Mouse (Mus musculus) kidney, embryonic 15.5 days (tissue): ENCODE measurements around the gene Nxnl1. TPM values are rescaled to one million over a fixed set of nuclear protein-coding genes. Genes with fewer than 3 reads are reported as not detected.

Experiments used
- ATAC-seq: fragments of 200-750 bp; cut with Nextera tagmentation; replicated peaks from 2 replicates; pipeline ENCODE4 v1.8.0; 2017; ENCODE audit warnings: moderate TSS enrichment; ENCODE audit not compliant: low FRiP score
- H3K27ac ChIP-seq: fragments of 300-500 bp; sonication (generic); 2 replicates; pipeline ENCODE4 v1.5.1; 2015; ENCODE audit warnings: mild to moderate bottlenecking, inconsistent platforms
- H3K27me3 ChIP-seq: fragments of 300-500 bp; sonication (generic); 2 replicates; pipeline ENCODE4 v1.6.1; 2015; ENCODE audit warnings: inconsistent platforms
- H3K36me3 ChIP-seq: fragments of 300-500 bp; sonication (generic); 2 replicates; pipeline ENCODE4 v1.6.1; 2015; ENCODE audit warnings: inconsistent platforms
- H3K4me1 ChIP-seq: fragments of 300-500 bp; sonication (generic); 2 replicates; pipeline ENCODE4 v1.6.1; 2015; ENCODE audit warnings: inconsistent platforms
- H3K4me2 ChIP-seq: fragments of 300-500 bp; sonication (generic); 2 replicates; pipeline ENCODE4 v1.6.1; 2015; ENCODE audit warnings: moderate library complexity, mild to moderate bottlenecking, inconsistent platforms
- H3K4me3 ChIP-seq: fragments of 300-500 bp; sonication (generic); replicated peaks from 2 replicates; pipeline ENCODE4 v1.5.1; 2015; ENCODE audit warnings: mild to moderate bottlenecking, inconsistent platforms
- H3K9ac ChIP-seq: fragments of 300-500 bp; sonication (generic); 2 replicates; pipeline ENCODE4 v1.6.1; 2015; ENCODE audit warnings: mild to moderate bottlenecking, inconsistent platforms
- H3K9me3 ChIP-seq: fragments of 300-500 bp; sonication (generic); replicated peaks from 2 replicates; pipeline ENCODE4 v1.6.1; 2016; ENCODE audit warnings: inconsistent platforms
- WGBS: fragments of 180-500 bp; shearing (Covaris S2); methylation state at CpG from one replicate; pipeline ENCODE4 v1.1.7; 2015; ENCODE audit warnings: mixed read lengths; 5-methylcytosine and 5-hydroxymethylcytosine counted together
- polyA plus RNA-seq: library from polyadenylated mRNA; unstranded; fragments of >200 nt; fragmentation: Nextera tagmentation; extraction: Ambion mirVana; gene quantifications from 2 replicates; pipeline ENCODE4 v1.2.1, GENCODE M21; 2015

Nxnl1 gene
- polyA plus RNA-seq, 1 experiment from 2014 or later: 0.18 TPM

- peaks cover 12% of the 10 kb centered on the region; the same call in 1 of the 2 replicates for H3K36me3 ChIP-seq
- peak overlapping the region; percentile 38; the same call in 1 of the 2 replicates for H3K4me2 ChIP-seq
- no peaks in the 10 kb centered on the region for H3K9me3 ChIP-seq
- H3K27ac ChIP-seq: 0 out of 2 replicates have a peak overlapping the region, but pooled peaks have one; percentile 3
- H3K4me3 ChIP-seq: no peak overlapping the region
- ATAC-seq: no peak
- H3K27me3 ChIP-seq: peaks cover 8% of the 10 kb centered on the region
- H3K9ac ChIP-seq: no peak overlapping the region
- peaks cover 35% of the 10 kb centered on the region for H3K4me1 ChIP-seq
- WGBS: 63% methylated on average over 6 of the region's 6 CpGs
Measured at GRCm38 (mm10) chr8:71596384-71596783, 30.0 kb upstream of the Nxnl1 start.

- peak overlapping the region; percentile 38 for H3K4me2 ChIP-seq
Measured at GRCm38 (mm10) chr8:71595862-71596261, 29.5 kb upstream of the Nxnl1 start.

GRCm38 (mm10) chr8:71594324-71594722 is 27.9 kb upstream of the Nxnl1 start:
- no peak overlapping the region for H3K4me2 ChIP-seq
- no peak overlapping the region for H3K27ac ChIP-seq
- H3K4me3 ChIP-seq: no peak overlapping the region
- ATAC-seq: no peak
- H3K4me1 ChIP-seq: peaks cover 44% of the 10 kb centered on the region
- H3K9me3 ChIP-seq: no peaks in the 10 kb centered on the region
- peaks cover 10% of the 10 kb centered on the region; the same call in 1 of the 2 replicates for H3K36me3 ChIP-seq
- H3K27me3 ChIP-seq: no peaks in the 10 kb centered on the region
- 90% methylated on average over 4 of the region's 4 CpGs for WGBS
- no peak overlapping the region for H3K9ac ChIP-seq

More at GRCm38 (mm10) chr8:71595862-71596261, 29.5 kb upstream of the Nxnl1 start:
- Histone ChIP-seq H3K36me3 (peaks cover 12% of the 10 kb centered on the region; the same call in 1 of the 2 replicates), H3K9ac (no peak overlapping the region), H3K4me3 (no peak overlapping the region), H3K27me3 (peaks cover 6% of the 10 kb centered on the region), H3K4me1 (peaks cover 41% of the 10 kb centered on the region), H3K9me3 (no peaks in the 10 kb centered on the region), H3K27ac (0 out of 2 replicates have a peak overlapping the region, but pooled peaks have one; percentile 3)
- 0 out of 2 replicates have a peak, but pooled peaks have one; percentile 10 for ATAC-seq
- WGBS: 11% methylated on average over 27 of the region's 27 CpGs

- H3K4me1 ChIP-seq: peaks cover 44% of the 10 kb centered on the region
- 89% methylated on average over 8 of the region's 8 CpGs for WGBS
- H3K27me3 ChIP-seq: no peaks in the 10 kb centered on the region
- no peak overlapping the region for H3K4me3 ChIP-seq
- 0 out of 2 replicates have a peak overlapping the region, but pooled peaks have one; percentile 8 for H3K4me2 ChIP-seq
- no peak overlapping the region for H3K27ac ChIP-seq
- H3K9me3 ChIP-seq: no peaks in the 10 kb centered on the region
- no peak overlapping the region for H3K9ac ChIP-seq
- ATAC-seq: no peak
- peaks cover 9% of the 10 kb centered on the region; the same call in 1 of the 2 replicates for H3K36me3 ChIP-seq
Measured at GRCm38 (mm10) chr8:71593556-71594323, 27.3 kb upstream of the Nxnl1 start.

GRCm38 (mm10) chr8:71592374-71593170 is 26.2 kb upstream of the Nxnl1 start:
- H3K27ac ChIP-seq: peak overlapping the region; percentile 99
- peaks cover 44% of the 10 kb centered on the region for H3K4me1 ChIP-seq
- peaks cover 9% of the 10 kb centered on the region; the same call in 1 of the 2 replicates for H3K36me3 ChIP-seq
- no peaks in the 10 kb centered on the region for H3K27me3 ChIP-seq
- H3K9ac ChIP-seq: peak overlapping the region; percentile 88
- peak overlapping the region; percentile 76 for H3K4me3 ChIP-seq
- H3K4me2 ChIP-seq: peak overlapping the region; percentile 93
- WGBS: 4% methylated on average over 60 of the region's 60 CpGs
- peak; percentile 76 for ATAC-seq
- no peaks in the 10 kb centered on the region for H3K9me3 ChIP-seq

- Histone ChIP-seq H3K9ac (peak within 1 kb of the TSS; percentile 88), H3K27ac (peak within 1 kb of the TSS; percentile 99), H3K9me3 (no peaks in the 10 kb centered on the region), H3K4me3 (peak within 1 kb of the TSS; percentile 76), H3K4me2 (peak within 1 kb of the TSS; percentile 93), H3K36me3 (peaks cover 16% of the 10 kb centered on the region), H3K4me1 (peaks cover 44% of the 10 kb centered on the region), H3K27me3 (no peaks in the 10 kb centered on the region)
- WGBS: under 1% methylated on average over 71 of the region's 71 CpGs
- ATAC-seq: peak; percentile 89
Measured at GRCm38 (mm10) chr8:71591471-71592373, 25.3 kb upstream of the Nxnl1 start, which contains the start of gene Pgls. Gene Pgls, plus strand, starts transcription at chr8:71592176.

- H3K9ac ChIP-seq: peak overlapping the region; percentile 88
- H3K27me3 ChIP-seq: no peaks in the 10 kb centered on the region
- ATAC-seq: no peak
- H3K4me1 ChIP-seq: peaks cover 41% of the 10 kb centered on the region
- peak overlapping the region; percentile 93 for H3K4me2 ChIP-seq
- 24% methylated on average over 5 of the region's 5 CpGs for WGBS
- peak overlapping the region; percentile 99 for H3K27ac ChIP-seq
- H3K4me3 ChIP-seq: peak overlapping the region; percentile 76
- no peaks in the 10 kb centered on the region for H3K9me3 ChIP-seq
- peaks cover 21% of the 10 kb centered on the region for H3K36me3 ChIP-seq
Measured at GRCm38 (mm10) chr8:71591017-71591416, 24.6 kb upstream of the Nxnl1 start.

GRCm38 (mm10) chr8:71588762-71589161 is 22.4 kb upstream of the Nxnl1 start:
- Histone ChIP-seq H3K9me3 (no peaks in the 10 kb centered on the region), H3K27ac (no peak overlapping the region), H3K27me3 (no peaks in the 10 kb centered on the region), H3K4me1 (peaks cover 25% of the 10 kb centered on the region), H3K4me2 (no peak overlapping the region), H3K9ac (no peak overlapping the region), H3K36me3 (peaks cover 34% of the 10 kb centered on the region), H3K4me3 (no peak overlapping the region)
- WGBS: 85% methylated on average over 3 of the region's 3 CpGs
- no peak for ATAC-seq

GRCm38 (mm10) chr8:71586891-71587290 is 20.5 kb upstream of the Nxnl1 start:
- Histone ChIP-seq H3K9me3 (no peaks in the 10 kb centered on the region), H3K4me1 (peaks cover 11% of the 10 kb centered on the region), H3K4me3 (no peak overlapping the region), H3K4me2 (no peak overlapping the region), H3K9ac (no peak overlapping the region), H3K27ac (no peak overlapping the region), H3K27me3 (no peaks in the 10 kb centered on the region), H3K36me3 (peaks cover 36% of the 10 kb centered on the region)
- 73% methylated on average over 2 of the region's 2 CpGs for whole genome bisulfite sequencing
- ATAC-seq: no peak

GRCm38 (mm10) chr8:71580201-71580600 is 13.8 kb upstream of the Nxnl1 start:
- no peaks in the 10 kb centered on the region for H3K9me3 ChIP-seq
- no peak for ATAC-seq

GRCm38 (mm10) chr8:71579476-71579875 is 13.1 kb upstream of the Nxnl1 start:
- 88% methylated on average over 14 of the region's 14 CpGs for WGBS
- Histone ChIP-seq H3K9me3 (no peaks in the 10 kb centered on the region), H3K4me3 (no peak overlapping the region), H3K27me3 (no peaks in the 10 kb centered on the region), H3K36me3 (peaks cover 25% of the 10 kb centered on the region), H3K27ac (no peak overlapping the region), H3K4me2 (no peak overlapping the region), H3K4me1 (no peaks in the 10 kb centered on the region), H3K9ac (no peak overlapping the region)
- no peak for ATAC-seq

More at GRCm38 (mm10) chr8:71580201-71580600, 13.8 kb upstream of the Nxnl1 start:
- no peak overlapping the region for H3K9ac ChIP-seq
- 44% methylated on average over 9 of the region's 9 CpGs for WGBS
- no peaks in the 10 kb centered on the region for H3K4me1 ChIP-seq
- H3K27ac ChIP-seq: no peak overlapping the region
- no peak overlapping the region for H3K4me3 ChIP-seq
- no peaks in the 10 kb centered on the region for H3K27me3 ChIP-seq
- H3K36me3 ChIP-seq: peaks cover 33% of the 10 kb centered on the region
- no peak overlapping the region for H3K4me2 ChIP-seq
